Mouse (Mus musculus) myocyte (in vitro differentiated cells): ENCODE measurements around the gene Arvcf. TPM values are rescaled to one million over a fixed set of nuclear protein-coding genes. Genes with fewer than 3 reads are reported as not detected.

ENCODE experiments used
- H3K27me3 ChIP-seq: one replicate; pipeline ENCODE4 v1.6.1; 2011; ENCODE audit not compliant: control insufficient read depth, insufficient read depth, insufficient read length
- H3K36me3 ChIP-seq: one replicate; pipeline ENCODE4 v1.6.1; 2011; ENCODE audit not compliant: control insufficient read depth, insufficient read depth
- H3K4me2 ChIP-seq: one replicate; pipeline ENCODE4 v1.6.1; 2011; ENCODE audit warnings: low read depth, control low read depth
- H3K4me3 ChIP-seq: one replicate; pipeline ENCODE4 v1.5.1; 2011; ENCODE audit warnings: mild to moderate bottlenecking, control low read depth, moderate library complexity
- H3K79me2 ChIP-seq: one replicate; pipeline ENCODE4 v1.6.1; 2011; ENCODE audit not compliant: control insufficient read depth, insufficient read depth
- H3ac ChIP-seq: one replicate; pipeline ENCODE4 v1.6.1; 2011; ENCODE audit not compliant: control insufficient read depth, insufficient read length
- CEBPB ChIP-seq: IDR thresholded peaks from 2 replicates; pipeline ENCODE4 v1.6.1; 2011; ENCODE audit warnings: mild to moderate bottlenecking, moderate library complexity; ENCODE audit not compliant: poor library complexity, insufficient read depth, severe bottlenecking
- E2F4 ChIP-seq: IDR thresholded peaks from one replicate; pipeline ENCODE4 v1.6.1; 2011; ENCODE audit warnings: mild to moderate bottlenecking, control low read depth, moderate library complexity; ENCODE audit not compliant: insufficient read depth
- MAX ChIP-seq: IDR thresholded peaks from one replicate; pipeline ENCODE4 v1.6.1; 2011; ENCODE audit warnings: low read depth, mild to moderate bottlenecking, control low read depth
- MYOD1 ChIP-seq, 3 experiments: IDR thresholded peaks; one replicate each; pipeline ENCODE4 v1.6.1; 2011; ENCODE audit warnings: control low read depth in 2 of 3, low read depth in 2 of 3, mild to moderate bottlenecking in 2 of 3, moderate library complexity in 1 of 3; ENCODE audit not compliant: insufficient read length in 2 of 3, control insufficient read depth in 1 of 3
- MYOG ChIP-seq, 3 experiments: IDR thresholded peaks; one replicate each; pipeline ENCODE4 v1.6.1; 2011; ENCODE audit warnings: control low read depth in 2 of 3, low read depth in 2 of 3, mild to moderate bottlenecking in 2 of 3; ENCODE audit not compliant: insufficient read length in 2 of 3, control insufficient read depth in 1 of 3, insufficient read depth in 1 of 3
- POLR2A ChIP-seq: IDR thresholded peaks from one replicate; pipeline ENCODE4 v1.6.1; 2011; ENCODE audit warnings: low read depth, mild to moderate bottlenecking, control low read depth, moderate library complexity; ENCODE audit not compliant: insufficient read length
- POLR2AphosphoS2 ChIP-seq: IDR thresholded peaks from one replicate; pipeline ENCODE4 v1.6.1; 2011; ENCODE audit warnings: low read depth, control low read depth; ENCODE audit not compliant: insufficient read length
- REST ChIP-seq: IDR thresholded peaks from one replicate; pipeline ENCODE4 v1.6.1; 2011; ENCODE audit warnings: mild to moderate bottlenecking, control low read depth, moderate library complexity; ENCODE audit not compliant: insufficient read depth, insufficient read length
- SRF ChIP-seq: IDR thresholded peaks from one replicate; pipeline ENCODE4 v1.6.1; 2011; ENCODE audit warnings: low read depth; ENCODE audit not compliant: control insufficient read depth, insufficient read length
- TCF12 ChIP-seq: IDR thresholded peaks from one replicate; pipeline ENCODE4 v1.6.1; 2011; ENCODE audit warnings: mild to moderate bottlenecking, control low read depth; ENCODE audit not compliant: poor library complexity, insufficient read depth, severe bottlenecking
- TCF3 ChIP-seq: IDR thresholded peaks from one replicate; pipeline ENCODE4 v1.6.1; 2011; ENCODE audit warnings: low read depth, control low read depth; ENCODE audit not compliant: insufficient read length
- USF1 ChIP-seq: IDR thresholded peaks from one replicate; pipeline ENCODE4 v1.6.1; 2011; ENCODE audit warnings: low read depth, mild to moderate bottlenecking, control low read depth, moderate library complexity
- polyA plus RNA-seq: library from polyadenylated mRNA; unstranded; fragments of >200 nt; fragmentation: generic; extraction: Trizol; gene quantifications from one replicate; pipeline ENCODE4 v1.2.1, GENCODE M21; 2012; ENCODE audit warnings: missing spikeins

The Arvcf gene
- polyA plus RNA-seq, 1 experiment: 7.6 TPM

GRCm38 (mm10) chr16:18420571-18420970 is 72.6 kb downstream of the Arvcf start:
- Histone ChIP-seq H3K4me3 (no peak overlapping the region), H3K79me2 (peaks cover 19% of the 10 kb centered on the region), H3K4me2 (no peak overlapping the region), H3K27me3 (no peaks in the 10 kb centered on the region), H3K36me3 (no peaks in the 10 kb centered on the region), H3ac (no peak overlapping the region)
- TF ChIP-seq MAX (no peak), POLR2AphosphoS2 (no peak), SRF (no peak), POLR2A (no peak), USF1 (no peak), E2F4 (no peak), MYOG (IDR thresholded peaks at IDR 0.05; ENCODE audit: control insufficient read depth in 1 of 3, insufficient read depth in 1 of 3, insufficient read length in 2 of 3, low read depth in 2 of 3) (no peak), CEBPB (no peak), REST (no peak), TCF3 (no peak), MYOD1 (IDR thresholded peaks at IDR 0.05; ENCODE audit: control insufficient read depth in 1 of 3, insufficient read length in 2 of 3, low read depth in 2 of 3) (no peak), TCF12 (no peak)

GRCm38 (mm10) chr16:18423203-18423914 is 75.4 kb downstream of the Arvcf start:
- no peak for TF ChIP-seq USF1
- TF ChIP-seq POLR2AphosphoS2: no peak
- TF ChIP-seq TCF3: no peak
- no peak for TF ChIP-seq MYOG (IDR thresholded peaks at IDR 0.05; ENCODE audit: control insufficient read depth in 1 of 3, insufficient read depth in 1 of 3, insufficient read length in 2 of 3, low read depth in 2 of 3)
- TF ChIP-seq TCF12: no peak
- no peak for TF ChIP-seq MYOD1 (IDR thresholded peaks at IDR 0.05; ENCODE audit: control insufficient read depth in 1 of 3, insufficient read length in 2 of 3, low read depth in 2 of 3)
- TF ChIP-seq REST: no peak
- no peak for TF ChIP-seq SRF
- no peak for TF ChIP-seq CEBPB
- no peak for TF ChIP-seq E2F4
- TF ChIP-seq MAX: no peak
- no peak for TF ChIP-seq POLR2A
- H3K36me3 ChIP-seq: no peaks in the 10 kb centered on the region
- H3ac ChIP-seq: no peak overlapping the region
- no peaks in the 10 kb centered on the region for H3K27me3 ChIP-seq
- no peak overlapping the region for H3K4me3 ChIP-seq
- H3K79me2 ChIP-seq: peaks cover 19% of the 10 kb centered on the region
- no peak overlapping the region for H3K4me2 ChIP-seq

GRCm38 (mm10) chr16:18423915-18424265 is 75.9 kb downstream of the Arvcf start:
- Histone ChIP-seq H3K4me2 (no peak overlapping the region), H3ac (no peak overlapping the region), H3K27me3 (no peaks in the 10 kb centered on the region), H3K36me3 (no peaks in the 10 kb centered on the region), H3K4me3 (no peak overlapping the region), H3K79me2 (peaks cover 19% of the 10 kb centered on the region)
- TF ChIP-seq POLR2A: no peak
- no peak for TF ChIP-seq MYOD1 (IDR thresholded peaks at IDR 0.05; ENCODE audit: control insufficient read depth in 1 of 3, insufficient read length in 2 of 3, low read depth in 2 of 3)
- no peak for TF ChIP-seq REST
- no peak for TF ChIP-seq USF1
- no peak for TF ChIP-seq POLR2AphosphoS2
- TF ChIP-seq SRF: no peak
- TF ChIP-seq E2F4: no peak
- no peak for TF ChIP-seq TCF12
- no peak for TF ChIP-seq MYOG (IDR thresholded peaks at IDR 0.05; ENCODE audit: control insufficient read depth in 1 of 3, insufficient read depth in 1 of 3, insufficient read length in 2 of 3, low read depth in 2 of 3)
- TF ChIP-seq TCF3: no peak
- TF ChIP-seq CEBPB: no peak
- TF ChIP-seq MAX: no peak

- peaks cover 19% of the 10 kb centered on the region for H3K79me2 ChIP-seq
- no peak overlapping the region for H3ac ChIP-seq
- H3K27me3 ChIP-seq: no peaks in the 10 kb centered on the region
- TF ChIP-seq SRF (no peak), POLR2A (no peak), MYOD1 (IDR thresholded peaks at IDR 0.05; ENCODE audit: control insufficient read depth in 1 of 3, insufficient read length in 2 of 3, low read depth in 2 of 3) (no peak), TCF12 (no peak), TCF3 (no peak), MYOG (IDR thresholded peaks at IDR 0.05; ENCODE audit: control insufficient read depth in 1 of 3, insufficient read depth in 1 of 3, insufficient read length in 2 of 3, low read depth in 2 of 3) (no peak), POLR2AphosphoS2 (no peak)
- H3K4me3 ChIP-seq: peak overlapping the region; percentile 92
- peak overlapping the region; percentile 74 for H3K4me2 ChIP-seq
- H3K36me3 ChIP-seq: no peaks in the 10 kb centered on the region
These were observed 76.5 kb downstream of the Arvcf start for GRCm38 (mm10) chr16:18424364-18425045.
